Mouse (Mus musculus): Measurements from ENCODE around the gene Map3k9.

- TF ChIP-seq POLR2A (IDR thresholded peaks at IDR 0.05; ENCODE audit: borderline replicate concordance, control insufficient read depth, low read depth, low read length) (no peak), CTCF (IDR thresholded peaks at IDR 0.05; ENCODE audit: control insufficient read depth, insufficient read depth, low read length) (no peak)
Observed at GRCm38 (mm10) chr12:81688537-81688936, 92.4 kb downstream of the Map3k9 start.

Data from bone marrow, adult 2 months (tissue).